Mouse (Mus musculus): ENCODE data around the gene Gm31371. TPM values are rescaled to one million over a fixed set of nuclear protein-coding genes. Genes with fewer than 3 reads are reported as not detected.
A peak's percentile ranks its signal among the peaks of the same experiment; 100 is the strongest.
"Not testable (repeated sequence)": the region's sequence is repeated elsewhere in the genome, so short reads cannot be mapped to it uniquely, and the experiment has no call there.

Gm31371 gene
- under 1 TPM in 1 of 2 experiments, not detected in 1; 0.12 TPM for total RNA-seq (2021)
- long read RNA-seq, experiment 1: 0 reads
- long read RNA-seq, experiment 2: 0 reads

DNA sequence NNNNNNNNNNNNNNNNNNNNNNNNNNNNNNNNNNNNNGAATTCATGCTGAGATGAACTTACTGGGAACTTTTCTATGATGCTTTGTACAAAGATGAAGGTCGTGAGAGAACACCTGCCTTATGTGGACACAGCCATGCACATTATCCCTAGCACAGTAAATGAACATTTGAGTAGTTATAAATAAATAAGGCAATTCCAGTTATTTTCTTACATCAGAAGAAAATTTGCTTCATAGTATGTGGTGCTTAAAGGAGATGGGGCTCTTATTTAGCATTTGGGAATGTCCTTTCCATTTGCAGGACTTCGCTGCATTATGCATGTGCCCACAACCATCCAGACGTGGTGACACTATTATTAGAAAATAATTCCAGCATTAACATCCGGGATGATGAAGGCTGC, at the start of gene Gm31371:
TSS of gene Gm31371 (plus strand) at position 301 of the 400 bp plus-strand sequence.
- DNase-seq (ENCODE audit: low spot score): not testable (repeated sequence)

DNA sequence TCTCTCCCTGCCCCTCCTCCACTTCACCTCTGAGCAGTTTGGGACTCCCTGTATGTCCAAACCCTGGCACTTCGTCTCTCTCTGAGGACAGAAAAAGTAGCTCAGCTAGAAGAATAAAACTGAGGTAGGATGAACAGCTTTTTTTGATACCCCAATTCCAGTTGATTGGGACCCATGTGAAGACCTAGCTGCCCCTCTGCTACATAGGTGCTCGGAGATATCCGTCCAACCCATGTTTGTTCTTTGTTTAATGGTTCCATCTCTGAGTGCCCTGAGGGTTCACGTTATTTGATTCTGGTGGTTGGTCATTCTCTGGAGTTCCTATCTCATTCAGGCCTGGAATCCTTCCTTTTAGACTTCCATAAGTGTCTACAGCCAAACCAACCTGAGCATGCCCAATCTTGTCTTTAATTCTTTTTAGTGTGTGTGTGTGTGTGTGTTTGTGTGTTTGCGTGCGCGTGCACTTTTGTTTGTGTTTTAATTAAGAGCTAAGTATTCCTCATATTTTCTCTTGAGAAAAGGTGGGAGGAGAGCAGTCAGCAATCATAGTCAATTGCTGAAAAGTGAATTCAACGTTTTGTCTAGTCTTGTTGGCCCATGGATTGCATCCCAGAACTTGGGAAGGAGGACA, 3.3 kb downstream of the Gm31371 start:
- not testable (repeated sequence) for DNase-seq (ENCODE audit: low spot score)

DNA sequence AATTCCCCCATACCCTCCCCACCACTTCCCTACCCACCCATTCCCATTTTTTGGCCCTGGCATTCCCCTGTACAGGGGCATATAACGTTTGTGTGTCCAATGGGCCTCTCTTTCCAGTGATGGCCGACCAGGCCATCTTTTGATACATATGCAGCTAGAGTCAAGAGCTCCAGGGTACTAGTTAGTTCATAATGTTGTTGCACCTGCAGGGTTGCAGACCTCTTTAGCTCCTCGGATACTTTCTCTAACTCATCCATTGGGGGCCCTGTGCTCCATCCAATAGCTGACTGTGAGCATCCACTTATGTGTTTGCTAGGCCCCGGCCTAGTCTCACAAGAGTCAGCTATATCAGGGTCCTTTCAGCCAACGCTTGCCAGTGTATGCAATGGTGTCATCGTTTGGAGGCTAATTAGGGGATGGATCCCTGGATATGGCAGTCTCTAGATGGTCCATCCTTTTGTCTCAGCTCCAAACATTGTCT, 5.7 kb downstream of the Gm31371 start:
- DNase-seq (ENCODE audit: low spot score): not testable (repeated sequence)

DNA sequence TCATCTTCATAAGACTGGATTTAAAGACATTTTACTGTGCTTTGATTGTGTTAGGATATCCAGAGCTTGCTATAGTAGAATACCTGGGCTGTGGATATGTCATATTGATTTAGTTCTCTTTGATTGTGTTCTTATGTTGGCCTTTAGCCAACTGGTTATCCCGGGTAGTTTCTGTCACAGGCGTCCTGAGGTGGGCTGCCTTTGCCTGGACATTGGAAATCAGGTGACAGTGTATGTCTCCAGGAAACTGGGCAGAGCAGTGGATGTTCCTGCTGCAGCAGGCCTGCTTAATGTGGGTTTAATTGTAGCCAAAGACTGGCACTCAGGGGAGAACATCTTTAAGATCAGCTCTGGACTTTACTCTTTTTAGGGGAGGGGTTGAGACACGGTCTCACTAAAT, 15.9 kb downstream of the Gm31371 start:
- DNase-seq (ENCODE audit: low spot score): not testable (repeated sequence)

DNA sequence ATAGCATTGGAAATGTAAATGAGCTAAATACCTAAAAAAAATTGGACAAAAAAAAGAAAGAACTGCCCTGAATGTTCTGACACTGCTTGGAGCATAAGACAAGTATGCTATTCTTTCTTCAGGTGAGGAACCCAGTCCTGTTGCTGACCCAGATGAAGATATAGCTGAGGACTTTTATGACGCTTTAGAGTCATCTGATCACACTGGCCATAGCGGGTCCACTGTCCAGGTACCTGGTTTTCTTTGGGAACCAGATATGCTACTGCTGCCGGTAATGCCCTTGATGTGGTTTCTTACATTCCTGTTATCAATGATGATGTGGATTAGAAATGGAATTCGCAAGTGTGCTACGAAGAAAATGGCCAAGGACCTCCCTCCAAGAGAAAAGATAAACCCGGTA, 31.1 kb downstream of the Gm31371 start:
- not testable (repeated sequence) for DNase-seq (ENCODE audit: low spot score)

DNA sequence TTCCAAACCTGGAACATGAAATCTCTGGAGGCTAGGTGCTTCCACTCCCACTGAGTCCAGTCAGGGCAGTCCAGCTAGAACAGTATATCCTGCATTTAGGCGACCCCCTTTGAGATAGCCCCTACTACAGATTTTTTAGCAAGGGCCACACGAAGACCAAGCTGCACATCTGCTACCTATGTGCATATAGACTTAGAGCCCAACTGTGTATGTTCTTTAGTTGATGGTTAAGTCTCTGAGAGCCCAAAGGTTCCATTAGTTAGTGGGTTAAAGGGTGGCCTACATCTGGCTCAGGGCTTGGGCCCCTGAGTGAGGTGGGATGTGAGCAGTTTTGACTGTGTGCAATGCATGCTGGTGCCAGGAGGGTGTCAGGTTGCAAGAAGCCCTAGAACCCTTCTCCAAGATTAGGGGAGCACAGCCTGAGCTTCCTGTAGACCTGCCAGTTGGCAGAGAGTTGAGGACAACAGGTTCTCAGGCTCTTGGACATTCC, 32.4 kb downstream of the Gm31371 start:
- peak; percentile 5 for DNase-seq (ENCODE audit: low spot score)

DNA sequence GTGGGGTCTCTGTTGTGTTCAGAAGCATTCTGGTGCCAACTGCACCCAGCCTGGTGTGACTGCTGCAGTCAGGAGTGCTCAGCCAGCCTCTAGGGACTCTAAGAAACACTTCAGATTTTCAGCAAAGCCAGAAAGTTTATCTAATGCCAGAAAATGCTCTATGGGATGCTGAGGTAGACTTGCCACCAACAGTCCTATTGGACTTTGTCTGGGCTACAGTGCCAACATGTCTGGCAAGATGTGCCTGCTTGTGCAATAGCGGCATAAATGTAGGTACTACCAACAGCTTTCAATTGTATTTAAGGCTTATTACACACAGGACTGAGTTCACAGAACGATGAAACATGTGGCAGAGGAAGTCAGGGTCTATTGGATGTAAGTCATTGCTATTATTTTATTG, 57.7 kb downstream of the Gm31371 start:
- no peak for DNase-seq (ENCODE audit: low spot score)

DNA sequence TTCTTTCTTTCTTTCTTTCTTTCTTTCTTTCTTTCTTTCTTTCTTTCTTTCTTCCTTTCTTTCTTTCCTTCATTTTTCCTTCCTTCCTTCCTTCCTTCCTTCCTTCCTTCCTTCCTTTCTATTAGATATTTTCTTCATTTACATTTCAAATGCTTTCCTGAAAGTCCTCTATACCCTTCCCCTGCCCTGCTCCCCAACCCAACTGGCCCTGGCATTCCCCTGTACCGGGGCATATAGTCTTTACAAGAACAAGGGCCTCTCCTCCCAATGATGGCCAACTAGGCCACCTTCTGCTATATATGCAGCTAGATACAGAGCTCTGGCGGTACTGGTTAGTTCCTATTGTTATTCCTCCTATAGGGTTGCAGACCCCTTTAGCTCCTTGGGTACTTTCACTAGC, 60.6 kb downstream of the Gm31371 start:
- peak; percentile 5 for DNase-seq (ENCODE audit: low spot score)

DNA sequence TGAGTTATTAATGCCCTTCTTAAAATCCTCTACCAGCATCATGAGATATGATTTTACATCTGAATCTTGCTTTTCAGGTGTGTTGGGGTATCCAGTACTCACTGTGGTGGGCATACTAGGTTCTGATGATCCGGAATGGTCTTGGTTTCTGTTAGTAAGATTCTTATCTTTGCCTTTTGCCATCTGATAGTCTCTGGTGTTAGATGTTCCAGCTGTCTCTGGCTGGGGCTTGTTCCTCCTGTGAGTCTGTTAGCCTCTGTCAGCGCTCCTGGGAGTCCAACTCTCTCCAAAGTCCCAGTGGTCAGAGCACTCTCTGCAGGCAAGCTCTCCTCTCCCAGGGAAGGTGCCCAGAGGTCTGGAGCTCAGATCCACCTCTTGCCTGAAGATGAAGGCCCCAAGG, 65.0 kb downstream of the Gm31371 start:
- peak; percentile 41 for DNase-seq (ENCODE audit: low spot score)

DNA sequence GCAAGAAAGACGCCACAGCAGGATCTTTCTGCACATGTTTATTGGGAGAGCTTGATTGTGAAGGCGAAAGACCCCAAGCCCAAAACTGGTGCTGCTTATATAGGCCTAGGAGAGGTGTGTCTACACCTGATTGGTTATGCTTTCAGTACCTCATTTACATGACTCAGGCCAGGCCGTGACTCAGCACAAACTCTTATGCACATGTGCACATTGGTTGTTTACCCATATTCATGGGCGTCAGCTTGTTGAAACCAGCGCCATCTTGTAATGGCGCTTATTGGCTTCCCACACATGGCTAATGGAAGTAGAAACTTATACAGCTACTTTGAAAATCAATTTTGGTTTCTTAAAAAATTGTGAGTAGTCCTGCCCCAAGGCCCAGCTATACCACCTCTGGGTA, 72.0 kb downstream of the Gm31371 start:
- DNase-seq (ENCODE audit: low spot score): not testable (repeated sequence)

Other genes with a start within 250 kb of the Gm31371 start
- gene 4930467E23Rik, start 173.8 kb upstream of the Gm31371 start, total RNA-seq (2021): not detected